Mouse (Mus musculus) left cerebral cortex, adult 8-10 months (tissue): ENCODE measurements around the gene Desi1. TPM values are rescaled to one million over a fixed set of nuclear protein-coding genes. Genes with fewer than 3 reads are reported as not detected.
A peak's percentile ranks its signal among the peaks of the same experiment; 100 is the strongest.

Experiments
- DNase-seq, 2 experiments: peaks; one replicate each; pipeline ENCODE4 v3.0.0; 2022; ENCODE audit warnings: low spot score in 2 of 2
- total RNA-seq, 4 experiments: library from RNA; stranded (reverse); gene quantifications; 2 replicates each; pipeline ENCODE4 v1.2.4; 2022

The Desi1 gene
- 100 to 1,000 TPM in 2 of 4 experiments, 10 to 100 TPM in 2; 81.8 to 126 (median 105) TPM for total RNA-seq

- DNase-seq = no peak
Measured at GRCm38 (mm10) chr15:82033762-82034161, at the start of gene Desi1. TSS of gene Desi1 (minus strand) at chr15:82033862.

- DNase-seq = peak; percentile 38 to 83
Measured at GRCm38 (mm10) chr15:82081161-82081560, 47.5 kb upstream of the Desi1 start.

- DNase-seq = no peak
Measured at GRCm38 (mm10) chr15:82079883-82080282, 46.2 kb upstream of the Desi1 start.

- DNase-seq = no peak
Measured at GRCm38 (mm10) chr15:82073490-82073889, 39.8 kb upstream of the Desi1 start.

- DNase-seq = peak in 1 of 2 experiments; percentile 36
Measured at GRCm38 (mm10) chr15:82071816-82072469, 38.3 kb upstream of the Desi1 start.

- DNase-seq = no peak
Measured at GRCm38 (mm10) chr15:82069898-82070297, 36.2 kb upstream of the Desi1 start, which contains the start of gene Mei1. TSS of gene Mei1 (plus strand) at chr15:82069996.

- peak in 1 of 2 experiments; percentile 42 for DNase-seq
Measured at GRCm38 (mm10) chr15:82065511-82065910, 31.8 kb upstream of the Desi1 start.

- DNase-seq = no peak
Measured at GRCm38 (mm10) chr15:82063909-82064308, 30.2 kb upstream of the Desi1 start.

GRCm38 (mm10) chr15:82058719-82059201 lies 25.1 kb upstream of the Desi1 start, which contains the start of gene 4930407I10Rik:
TSS of gene 4930407I10Rik (plus strand) at chr15:82059151.
- DNase-seq = no peak

- DNase-seq = no peak
Measured at GRCm38 (mm10) chr15:82052544-82052943, 18.9 kb upstream of the Desi1 start.

- DNase-seq = peak; percentile 85 to 86
Measured at GRCm38 (mm10) chr15:82047080-82047883, 13.6 kb upstream of the Desi1 start, which contains the start of gene Snu13. TSS of gene Snu13 (minus strand) at chr15:82047598.

- DNase-seq = no peak
Measured at GRCm38 (mm10) chr15:82046246-82046891, 12.7 kb upstream of the Desi1 start.

- DNase-seq = no peak
Measured at GRCm38 (mm10) chr15:82044166-82044784, 10.6 kb upstream of the Desi1 start.

GRCm38 (mm10) chr15:82040650-82041049 lies 7.0 kb upstream of the Desi1 start:
- DNase-seq = no peak

- DNase-seq = no peak
Measured at GRCm38 (mm10) chr15:82035904-82036689, 2.4 kb upstream of the Desi1 start.

GRCm38 (mm10) chr15:82032386-82032785 lies 1.3 kb downstream of the Desi1 start:
- no peak for DNase-seq

- DNase-seq = no peak
Measured at GRCm38 (mm10) chr15:82027726-82028125, 5.9 kb downstream of the Desi1 start.

GRCm38 (mm10) chr15:82027276-82027675 lies 6.4 kb downstream of the Desi1 start:
- DNase-seq = no peak

- no peak for DNase-seq
Measured at GRCm38 (mm10) chr15:82023965-82024635, 9.6 kb downstream of the Desi1 start.
